Mouse (Mus musculus) megakaryocyte, embryonic 14.5 days (primary cell): ENCODE measurements around the gene Gm21830.

Experiments used
- FLI1 ChIP-seq: IDR thresholded peaks from 2 replicates; pipeline ENCODE4 v1.6.1; 2012; ENCODE audit warnings: low read length, inconsistent platforms, mixed read lengths
- GATA1 ChIP-seq: IDR thresholded peaks from 3 replicates; pipeline ENCODE4 v1.6.1; 2012; ENCODE audit warnings: mixed read lengths, low read length, inconsistent platforms, borderline replicate concordance

- TF ChIP-seq FLI1 (no peak), GATA1 (no peak)
Observed at GRCm38 (mm10) chr2:67422799-67423198, 9.3 kb downstream of the Gm21830 start.
